Mouse (Mus musculus): ENCODE results near the gene Serpina1e.
A peak's percentile ranks its signal among the peaks of the same experiment; 100 is the strongest.

Gene Serpina1e

GRCm38 (mm10) chr12:103958798-103959197 is at the start of gene Serpina1e:
Serpina1e (minus strand) TSS chr12:103958975.
- no peak for DNase-seq

DNA sequence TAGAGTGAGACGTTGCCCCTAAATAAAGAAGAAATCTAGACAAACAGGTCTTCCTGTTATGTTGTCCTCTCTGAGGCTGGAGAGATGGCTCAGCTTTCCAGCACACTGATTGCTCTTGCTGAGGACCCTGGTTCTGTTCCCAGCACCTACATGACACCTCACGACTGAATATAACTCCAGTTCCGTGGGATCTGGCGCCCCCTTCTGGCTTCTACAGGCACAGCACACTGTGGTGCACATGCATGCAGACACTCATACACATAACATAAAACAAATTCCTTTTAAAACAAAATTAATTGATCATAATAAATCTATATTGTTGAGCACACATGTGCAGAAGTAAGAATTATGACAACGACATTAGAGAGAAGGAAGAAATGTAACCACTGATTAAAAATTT is 45.9 kb upstream of the Serpina1e start:
- no peak for DNase-seq

DNA sequence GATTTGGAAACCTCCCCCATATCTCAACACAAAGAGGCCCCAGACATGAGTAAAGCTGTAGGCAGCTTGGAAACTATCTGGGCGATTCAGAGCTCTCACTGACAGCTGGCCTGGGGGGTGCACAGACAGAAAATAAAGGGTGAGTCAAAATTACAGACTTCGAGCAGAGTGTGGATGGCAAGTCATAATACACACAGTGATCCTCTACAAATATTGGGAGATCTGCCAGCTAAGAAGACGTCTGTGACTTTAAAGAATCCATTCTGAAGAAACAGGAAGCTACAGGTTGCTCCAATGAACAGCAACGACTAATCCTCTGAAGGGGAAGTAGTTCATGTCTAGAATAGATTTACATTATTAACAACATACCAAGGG is 44.5 kb upstream of the Serpina1e start:
- DNase-seq = no peak

DNA sequence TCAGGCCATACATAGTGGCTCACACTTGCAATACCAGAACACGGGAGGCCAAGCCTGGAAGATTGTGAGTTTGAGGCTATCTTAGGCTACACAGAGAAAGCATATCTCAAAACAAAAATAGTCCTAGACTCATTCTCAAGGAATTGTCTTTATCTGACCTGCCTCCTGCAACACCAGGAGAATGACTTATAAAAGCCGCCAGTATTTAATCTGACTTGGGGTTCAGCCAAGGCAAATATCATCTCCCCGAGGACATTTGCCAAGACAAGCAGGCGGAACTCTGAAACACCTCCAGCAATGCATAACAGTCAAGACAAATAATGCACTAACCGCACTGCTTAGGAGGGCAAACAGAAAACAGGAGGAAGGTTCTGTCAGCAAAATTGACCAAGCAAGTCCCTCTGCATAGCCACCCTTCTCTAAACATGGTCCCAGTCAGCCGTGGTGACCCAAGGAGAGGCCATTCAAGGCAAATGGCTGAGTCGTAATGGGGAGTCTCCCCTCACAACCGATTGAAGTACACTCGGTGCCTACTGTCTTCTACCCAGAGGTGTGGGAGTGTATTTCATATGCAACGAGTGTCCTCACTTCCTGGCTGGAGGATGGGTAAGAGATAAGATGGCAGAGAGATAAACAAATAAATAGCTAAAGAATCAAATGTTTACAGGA is 43.9 kb upstream of the Serpina1e start:
- no peak for DNase-seq

GRCm38 (mm10) chr12:104000594-104000993 is 41.8 kb upstream of the Serpina1e start:
- DNase-seq = no peak

GRCm38 (mm10) chr12:103999611-104000010 is 40.8 kb upstream of the Serpina1e start:
- no peak for DNase-seq

DNA sequence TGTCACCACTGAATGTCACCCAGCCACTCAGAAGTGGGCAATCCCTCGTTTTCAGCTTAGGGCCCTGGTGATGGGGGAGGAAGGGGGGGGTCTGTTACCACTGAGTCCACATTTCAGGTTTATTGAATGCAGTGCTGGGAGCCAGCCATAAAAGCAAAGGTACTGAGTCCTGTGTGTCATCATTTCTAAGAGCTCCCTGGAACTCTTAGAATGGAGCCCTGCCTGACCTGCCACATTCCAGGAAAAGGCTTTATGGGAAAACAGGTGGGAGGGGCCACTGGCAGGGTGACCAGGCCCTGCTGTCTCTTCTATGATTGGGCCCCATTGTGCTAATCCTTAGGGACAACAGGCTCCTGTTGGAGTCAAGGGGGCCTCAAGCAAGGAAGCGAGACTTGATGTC is 37.7 kb upstream of the Serpina1e start:
- DNase-seq = no peak

GRCm38 (mm10) chr12:103995292-103996072 is 36.7 kb upstream of the Serpina1e start:
- DNase-seq = peak; percentile 84 to 85

GRCm38 (mm10) chr12:103992945-103993344 is 34.2 kb upstream of the Serpina1e start:
- DNase-seq = no peak

GRCm38 (mm10) chr12:103989857-103990256 is 31.1 kb upstream of the Serpina1e start, which contains the start of gene Serpina11:
Serpina11 (minus strand) TSS chr12:103989957.
- DNase-seq = no peak

DNA sequence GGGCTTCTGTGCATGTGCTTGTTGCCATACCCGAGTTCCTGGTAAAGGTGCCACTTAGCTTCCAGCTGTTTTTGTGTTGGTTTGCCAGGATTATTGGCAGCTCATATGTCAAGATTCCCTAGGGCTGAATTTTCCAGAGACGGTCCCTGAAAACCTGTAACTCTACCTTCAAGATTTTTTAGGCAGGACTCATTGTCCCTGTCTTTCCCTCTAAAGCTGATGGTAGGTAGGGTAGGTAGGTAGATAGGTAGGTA is 30.7 kb upstream of the Serpina1e start:
- no peak for DNase-seq

DNA sequence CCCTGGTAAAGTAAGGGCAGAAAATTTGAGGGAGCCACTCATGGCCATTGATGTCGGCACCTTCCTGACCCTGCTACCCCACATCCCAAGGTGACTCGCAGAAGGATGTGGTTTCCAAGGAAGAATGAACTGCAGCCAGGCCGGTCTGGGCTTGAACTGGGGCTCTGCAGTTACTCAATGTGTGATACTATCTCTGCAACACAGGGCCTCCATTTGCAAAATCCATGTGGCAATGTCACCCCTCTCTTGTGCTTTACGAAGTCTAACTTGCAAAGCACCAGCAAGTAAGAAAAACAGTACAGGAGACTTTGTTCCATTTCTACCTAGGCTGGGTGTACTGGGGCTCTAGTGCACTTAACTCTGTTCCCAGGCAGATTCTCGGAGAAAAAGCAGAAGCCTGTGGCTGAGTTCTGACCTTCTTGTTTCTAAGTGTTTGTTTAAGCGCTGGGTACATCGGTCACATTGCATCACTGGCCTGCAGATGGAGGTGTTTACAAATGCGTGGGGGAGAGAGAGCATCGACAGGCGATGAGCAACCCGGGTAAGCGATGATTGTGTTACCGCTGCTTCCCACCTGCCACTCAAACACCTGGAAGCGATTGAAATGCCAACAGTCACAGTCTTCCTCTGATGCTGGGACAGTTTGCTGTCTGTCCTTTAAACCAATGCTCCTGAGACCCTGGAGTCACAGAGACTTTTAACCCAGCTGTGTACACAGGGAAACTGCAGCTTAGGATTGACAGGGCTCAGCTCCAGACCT is 30.2 kb upstream of the Serpina1e start:
- DNase-seq = no peak

DNA sequence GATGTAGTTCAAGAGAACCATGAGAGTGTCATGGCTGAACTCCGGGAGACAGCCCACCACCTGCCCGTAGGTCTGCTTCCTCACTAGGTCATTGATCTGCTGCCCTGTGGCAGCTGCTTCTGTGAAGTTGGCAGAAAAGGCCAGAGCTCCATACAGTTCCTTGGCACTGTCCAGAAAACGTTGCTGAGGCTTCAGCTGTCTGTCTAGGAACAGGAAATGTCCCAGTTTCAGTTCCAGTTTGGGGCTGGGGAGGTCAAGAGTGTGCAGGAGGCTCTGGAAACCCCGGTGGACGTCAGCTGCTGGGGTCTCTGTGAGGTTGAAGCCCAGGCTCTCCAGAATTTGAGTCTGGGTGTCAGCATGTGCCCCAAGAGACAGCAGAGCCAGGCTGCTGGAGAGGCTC is 27.1 kb upstream of the Serpina1e start:
- no peak for DNase-seq

DNA sequence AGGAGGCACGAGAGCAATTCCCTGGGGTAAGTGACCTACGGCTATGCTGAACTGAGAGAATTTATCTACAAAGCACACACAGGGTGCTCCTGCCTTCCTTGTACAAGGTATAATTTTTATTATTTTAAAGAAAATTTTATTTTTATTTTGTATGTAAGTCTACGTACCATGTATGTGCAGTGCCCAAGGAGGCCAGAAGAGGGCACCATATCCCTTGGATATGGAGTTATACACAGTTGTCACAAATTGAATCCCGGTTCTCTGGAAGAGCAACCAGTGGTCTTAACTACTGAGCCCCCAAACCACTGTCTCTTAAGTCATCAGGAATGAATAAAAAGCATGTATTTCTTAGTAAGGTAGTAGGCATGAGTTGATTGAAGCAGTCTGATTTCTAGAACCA is 26.2 kb upstream of the Serpina1e start:
- DNase-seq = peak; percentile 59 to 81

- DNase-seq = no peak
Observed at GRCm38 (mm10) chr12:103981646-103982360, 23.0 kb upstream of the Serpina1e start.

DNA sequence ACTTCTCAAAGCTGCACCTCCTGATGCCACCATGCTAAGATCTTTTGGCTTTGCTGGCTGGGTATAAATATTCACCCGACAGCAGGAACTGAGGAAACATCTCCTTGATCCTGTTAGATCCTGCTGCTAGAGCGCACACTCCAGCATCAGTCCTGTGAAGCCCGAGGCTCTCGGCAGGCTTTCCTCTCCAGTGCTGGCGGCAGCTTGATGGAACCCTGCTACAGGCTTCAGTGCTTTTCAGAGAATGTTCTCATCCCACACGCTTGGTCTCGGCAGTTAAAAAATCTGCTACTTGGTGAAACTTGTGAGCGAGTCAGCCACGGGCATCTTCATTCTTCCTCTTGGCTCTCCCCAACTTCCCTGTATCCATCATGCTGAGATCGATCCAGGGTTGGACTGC is 19.5 kb upstream of the Serpina1e start:
- no peak for DNase-seq

GRCm38 (mm10) chr12:103977846-103978245 is 19.1 kb upstream of the Serpina1e start:
- peak; percentile 46 to 65 for DNase-seq

DNA sequence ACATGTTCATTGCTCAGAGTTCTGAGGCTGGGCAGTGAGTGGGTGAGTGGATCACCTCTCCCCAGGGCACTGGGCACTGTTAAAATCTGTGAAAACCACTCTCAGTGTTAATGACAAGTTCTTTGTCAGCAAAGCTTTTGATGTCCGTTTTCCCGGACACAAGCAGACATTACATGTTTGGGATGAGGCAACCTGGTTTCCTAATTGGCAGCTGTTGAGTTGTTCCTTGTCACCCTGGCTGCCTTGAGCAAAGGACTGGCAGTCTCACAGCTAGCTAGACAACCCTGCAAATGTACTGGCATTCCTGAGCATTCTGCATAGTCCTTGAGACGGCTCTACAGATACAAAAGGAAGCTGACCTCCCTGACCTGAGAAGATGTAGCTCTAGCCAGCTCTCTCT is 18.3 kb upstream of the Serpina1e start:
- DNase-seq = no peak

DNA sequence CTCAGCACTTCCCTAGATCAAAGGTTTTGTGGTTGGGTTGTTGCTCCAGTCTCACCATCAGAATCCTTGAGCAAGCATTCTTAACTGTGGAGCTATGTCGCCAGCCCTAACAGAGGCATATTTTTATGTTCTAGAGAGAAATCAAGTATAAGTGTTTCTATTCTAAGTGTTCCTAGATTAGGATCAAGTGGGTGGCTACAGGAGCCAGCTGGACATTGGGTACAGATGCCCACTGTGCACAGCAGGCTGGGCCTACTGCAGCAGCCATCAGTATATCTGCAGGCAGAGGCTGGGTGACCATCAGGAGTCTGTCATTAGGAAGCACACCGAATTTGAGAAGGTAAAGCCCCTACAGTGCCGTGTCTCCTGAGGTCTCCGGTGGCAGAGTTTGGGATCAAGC is 12.3 kb upstream of the Serpina1e start:
- no peak for DNase-seq

- no peak for DNase-seq
Observed at GRCm38 (mm10) chr12:103969577-103970116, 10.9 kb upstream of the Serpina1e start.

DNA sequence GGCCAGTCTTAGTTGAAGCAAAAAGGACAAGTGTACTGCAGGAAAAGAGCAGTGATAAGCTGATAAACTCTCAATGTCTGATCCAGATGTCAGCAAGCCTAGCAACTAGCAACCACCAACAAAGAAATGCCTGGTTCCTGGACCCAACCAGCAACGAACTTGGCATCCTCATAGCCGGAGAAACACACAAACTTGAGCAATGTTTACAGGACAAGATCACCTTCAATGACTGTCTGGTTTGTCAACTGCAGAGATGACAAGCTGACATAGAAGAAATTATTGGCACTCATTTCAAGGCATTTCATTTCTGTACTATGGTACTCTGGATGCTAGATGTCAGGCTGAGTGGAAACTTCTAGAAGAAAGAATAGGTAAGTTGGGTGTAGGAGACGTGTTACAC is 8.0 kb upstream of the Serpina1e start:
- no peak for DNase-seq

DNA sequence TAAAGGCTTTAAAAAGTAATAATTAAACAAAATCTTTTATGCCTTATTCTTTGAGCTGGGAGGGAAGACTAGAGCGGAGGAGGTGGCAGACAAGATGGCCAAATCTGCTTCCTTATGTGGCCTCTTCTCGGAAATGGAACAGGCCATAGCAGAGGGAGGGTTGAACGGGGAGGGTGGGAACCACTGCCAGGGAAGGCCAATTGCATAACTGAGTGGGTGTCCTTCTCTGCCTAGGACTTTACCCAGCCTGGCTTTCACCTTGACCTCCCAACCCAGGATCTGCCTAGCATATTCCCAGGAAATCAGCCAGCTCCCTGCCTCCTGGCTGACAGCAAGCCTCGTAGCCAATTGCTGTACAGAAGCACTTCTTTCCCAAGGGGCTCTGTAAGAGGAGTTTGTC is 4.5 kb upstream of the Serpina1e start:
- DNase-seq = no peak

DNA sequence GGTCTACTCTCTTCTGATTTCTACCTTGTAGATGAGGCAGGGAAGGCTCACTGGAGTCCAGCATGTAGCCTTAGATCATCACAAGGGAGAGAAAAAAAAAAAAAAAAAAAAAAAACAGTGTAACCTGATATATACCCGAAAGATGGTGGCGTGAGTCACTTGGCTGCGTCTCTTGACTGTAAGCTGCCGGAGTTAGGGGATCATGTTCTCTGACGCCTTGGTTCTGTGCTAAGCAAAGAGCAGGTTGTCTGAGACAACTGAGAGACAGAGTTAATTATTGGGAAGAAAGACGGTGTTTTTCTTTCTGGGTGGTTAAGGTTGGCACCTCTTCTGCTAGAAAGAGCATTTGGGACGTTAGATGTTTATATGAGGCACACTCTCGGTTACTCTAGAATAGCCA is 4.1 kb upstream of the Serpina1e start:
- no peak for DNase-seq
